Mouse (Mus musculus): ENCODE measurements around the gene Gm38431.
A peak's percentile ranks its signal among the peaks of the same experiment; 100 is the strongest.

The Gm38431 gene

DNA sequence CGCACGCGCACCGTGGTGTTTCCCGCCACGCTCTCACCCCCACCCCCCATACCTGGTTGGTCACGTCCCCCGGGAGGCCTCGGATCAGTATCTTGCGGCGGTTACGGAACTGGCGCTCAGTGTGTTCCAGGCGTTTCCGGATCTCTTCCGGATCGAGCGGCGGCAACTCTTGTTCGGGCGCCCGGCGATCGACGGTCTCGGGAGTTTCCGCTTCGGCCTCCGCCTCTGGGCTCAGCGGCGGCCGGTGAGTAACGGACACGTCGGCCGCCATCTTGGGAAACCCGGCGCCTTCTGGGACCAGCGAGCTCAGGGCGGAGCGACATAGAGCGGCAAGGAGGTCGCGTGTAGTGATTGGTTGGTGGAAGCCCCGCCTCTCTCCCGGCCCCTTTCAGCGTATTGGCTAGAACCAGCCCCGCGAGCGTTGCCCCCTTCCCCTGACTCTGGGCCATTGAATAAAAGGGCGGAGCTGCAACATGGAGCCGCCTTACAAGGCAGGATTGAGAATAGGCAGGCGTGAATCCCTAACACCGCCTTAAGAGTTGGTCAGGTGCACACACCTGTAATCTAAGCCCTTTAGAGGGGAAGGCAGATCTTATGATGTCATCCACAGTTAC, at the start of gene Gm38431, which contains the start of gene Raver1:
Gm38431 (minus strand) TSS at position 291 of the 614 bp plus-strand sequence.
Raver1 (minus strand) TSS at position 302 of the 614 bp plus-strand sequence.
- peak; percentile 97 for DNase-seq (ENCODE audit: extremely low read depth, low read depth)

DNA sequence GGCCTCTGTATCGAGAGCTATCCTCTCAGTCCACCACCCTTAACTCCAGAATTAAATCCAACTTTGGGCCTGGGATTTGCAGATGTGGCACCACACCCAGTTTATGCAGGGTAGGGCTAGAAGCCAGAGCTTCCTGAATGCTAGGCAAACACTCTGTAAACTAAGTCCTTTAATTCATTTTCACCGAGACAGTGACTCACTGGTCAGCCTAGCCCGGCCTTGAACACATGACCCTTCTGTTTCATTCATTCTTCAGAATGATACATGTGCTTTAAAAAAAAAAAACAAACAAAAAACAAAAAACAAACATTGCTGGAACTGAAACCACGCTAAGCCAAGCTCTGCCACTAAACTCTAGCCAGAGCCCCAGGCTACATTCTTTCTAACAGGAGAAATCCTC, 46.6 kb upstream of the Gm38431 start:
- DNase-seq (ENCODE audit: extremely low read depth, low read depth): no peak

DNA sequence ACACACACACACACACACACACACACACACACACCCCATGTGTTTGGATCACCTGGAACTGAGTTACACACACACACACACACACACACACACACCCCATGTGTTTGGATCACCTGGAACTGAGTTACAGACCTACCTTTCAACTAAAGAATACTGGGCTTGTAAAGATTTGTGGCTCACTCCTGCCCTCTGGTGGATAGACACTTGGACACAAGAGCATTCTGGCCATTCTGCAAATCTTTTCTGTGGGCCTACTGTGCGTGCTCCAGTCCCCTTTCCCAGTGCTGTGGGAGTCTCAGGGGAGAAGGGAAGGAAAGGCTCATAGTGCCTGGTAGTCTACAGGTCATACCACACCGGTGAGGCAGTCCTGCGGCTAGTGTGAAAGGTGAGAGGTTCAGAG, 45.4 kb upstream of the Gm38431 start:
- DNase-seq (ENCODE audit: extremely low read depth, low read depth): peak; percentile 52

DNA sequence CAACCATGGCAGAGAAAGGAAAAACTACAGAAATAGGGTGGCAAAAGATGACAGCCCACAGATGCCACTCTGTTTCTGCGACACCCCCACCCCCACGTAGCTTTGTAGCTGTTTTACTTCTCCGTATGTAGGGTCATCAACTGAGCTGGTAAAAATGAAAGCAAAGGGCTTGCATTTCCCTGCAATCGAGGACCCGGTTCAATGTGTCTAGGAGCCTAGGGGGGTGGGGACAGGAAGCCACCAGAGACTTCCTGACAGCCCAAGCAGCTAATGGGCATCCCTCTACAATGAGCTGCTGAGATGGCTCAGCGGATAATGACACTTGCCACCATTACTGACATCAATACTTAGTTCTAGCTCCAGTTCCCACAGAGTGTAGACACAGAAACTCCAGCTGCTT, 44.6 kb upstream of the Gm38431 start:
- DNase-seq (ENCODE audit: extremely low read depth, low read depth): no peak

DNA sequence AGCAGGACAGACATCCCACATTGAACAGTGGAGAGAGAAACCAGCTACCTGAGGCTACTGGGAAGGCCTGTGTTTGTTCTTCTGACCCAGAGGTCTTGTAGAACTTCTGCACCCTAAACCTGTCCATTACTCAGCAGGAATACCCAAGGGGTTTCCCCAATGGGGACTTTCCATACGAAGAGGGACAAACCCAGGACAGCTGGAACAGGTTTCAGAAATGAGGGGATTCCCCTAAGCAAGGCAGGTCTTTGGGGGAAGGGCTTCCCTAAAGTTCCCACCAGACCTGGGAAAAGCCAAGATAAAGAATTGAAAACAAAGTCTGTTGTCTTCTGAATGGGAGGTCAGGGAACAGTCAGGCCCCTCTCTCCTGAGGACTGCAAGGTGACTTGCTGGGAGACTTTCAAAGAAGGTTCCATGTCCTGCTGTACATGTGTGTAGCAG, 44.2 kb upstream of the Gm38431 start:
- no peak for DNase-seq (ENCODE audit: extremely low read depth, low read depth)

DNA sequence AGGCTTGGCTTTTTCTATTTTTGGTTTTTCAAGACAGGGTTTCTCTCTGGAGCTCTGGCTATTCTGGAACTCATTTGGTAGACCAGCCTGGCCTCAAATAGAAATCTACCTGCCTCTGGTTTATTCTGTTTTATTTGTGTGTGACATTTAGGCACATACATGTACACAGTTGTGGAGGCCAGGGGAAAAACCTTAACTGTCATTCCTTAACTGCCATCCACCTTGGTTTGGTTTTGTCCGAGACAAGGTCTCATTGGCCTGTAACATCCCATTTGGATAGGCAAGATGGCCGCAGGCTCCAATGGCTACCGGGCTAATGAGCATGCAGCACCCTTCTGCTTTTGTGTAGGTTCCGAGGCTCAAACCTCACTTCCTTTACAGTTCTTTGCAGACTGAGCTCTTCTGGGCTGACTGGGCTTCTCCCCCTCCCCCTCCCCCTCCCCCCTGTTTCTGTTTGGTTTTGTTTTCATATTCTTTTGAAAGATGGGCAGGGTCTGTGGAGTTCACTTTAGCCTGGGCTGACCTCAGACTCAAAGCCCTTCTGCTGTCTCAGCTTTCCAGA, 43.6 kb upstream of the Gm38431 start:
- no peak for DNase-seq (ENCODE audit: extremely low read depth, low read depth)

DNA sequence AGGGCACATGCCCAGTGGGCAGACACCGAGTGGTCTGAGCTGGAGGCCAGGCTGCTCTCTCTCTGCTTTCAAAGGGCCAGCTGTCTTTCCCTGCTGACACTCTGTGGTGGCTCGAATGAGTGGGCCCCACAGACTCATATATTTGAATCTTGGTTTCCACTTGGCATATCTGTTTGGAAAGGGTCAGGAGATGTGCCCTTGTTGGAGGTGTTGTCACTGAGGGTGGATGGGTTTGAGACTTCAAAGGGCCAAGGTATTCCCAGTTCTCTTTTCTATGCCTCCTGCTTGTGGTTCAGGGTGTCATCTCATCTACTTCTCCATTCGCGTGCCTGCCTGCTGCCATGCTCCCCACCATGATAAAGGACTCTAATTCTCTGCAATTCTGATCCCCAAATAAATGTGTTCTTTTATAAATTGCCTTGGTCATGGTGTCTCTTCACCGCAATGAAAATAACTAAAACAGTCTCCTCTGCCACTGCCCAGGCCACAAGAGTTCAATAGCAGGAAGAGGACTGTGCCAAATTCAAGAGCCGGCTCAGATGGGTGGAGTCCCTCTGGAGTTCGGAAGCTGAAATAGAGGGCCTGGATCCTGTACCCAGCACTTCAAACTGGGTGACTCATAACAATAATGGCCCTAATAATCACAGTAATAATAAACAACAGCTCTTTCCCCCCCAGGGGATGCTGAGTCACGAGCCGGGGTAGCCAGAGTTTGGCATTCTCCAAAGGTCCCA, 43.0 kb upstream of the Gm38431 start:
- DNase-seq (ENCODE audit: extremely low read depth, low read depth): peak; percentile 63

DNA sequence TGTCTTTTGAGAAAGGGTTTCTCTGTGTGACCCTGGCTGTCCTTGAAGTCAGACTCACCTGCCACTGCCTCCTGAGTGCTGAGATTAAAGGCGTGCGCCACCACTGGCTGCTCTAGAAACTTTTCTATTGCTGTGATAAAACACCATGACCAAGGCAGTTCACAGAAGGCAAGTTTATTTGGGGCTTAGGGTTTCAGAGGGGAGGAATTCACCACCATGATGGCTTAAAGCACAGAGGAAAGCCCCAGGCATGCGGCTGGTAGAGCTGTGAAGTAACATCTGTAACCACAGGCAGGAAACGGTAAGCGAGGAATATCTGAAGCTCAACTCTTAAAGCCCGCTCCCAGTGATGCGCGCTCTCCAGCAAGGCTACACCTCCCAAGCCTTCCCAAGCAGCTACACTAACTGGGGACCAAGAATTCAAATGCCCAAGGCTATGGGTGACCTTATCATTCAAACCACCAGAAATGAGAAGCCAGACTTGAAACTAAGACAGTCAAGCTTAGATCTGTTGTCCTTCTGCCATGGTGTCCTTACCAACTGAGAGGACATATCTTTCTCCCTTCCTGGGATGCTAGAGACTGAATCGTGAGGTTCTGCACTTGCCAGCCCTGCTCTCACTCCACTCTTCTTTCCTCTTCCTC, 41.4 kb upstream of the Gm38431 start:
- no peak for DNase-seq (ENCODE audit: extremely low read depth, low read depth)

DNA sequence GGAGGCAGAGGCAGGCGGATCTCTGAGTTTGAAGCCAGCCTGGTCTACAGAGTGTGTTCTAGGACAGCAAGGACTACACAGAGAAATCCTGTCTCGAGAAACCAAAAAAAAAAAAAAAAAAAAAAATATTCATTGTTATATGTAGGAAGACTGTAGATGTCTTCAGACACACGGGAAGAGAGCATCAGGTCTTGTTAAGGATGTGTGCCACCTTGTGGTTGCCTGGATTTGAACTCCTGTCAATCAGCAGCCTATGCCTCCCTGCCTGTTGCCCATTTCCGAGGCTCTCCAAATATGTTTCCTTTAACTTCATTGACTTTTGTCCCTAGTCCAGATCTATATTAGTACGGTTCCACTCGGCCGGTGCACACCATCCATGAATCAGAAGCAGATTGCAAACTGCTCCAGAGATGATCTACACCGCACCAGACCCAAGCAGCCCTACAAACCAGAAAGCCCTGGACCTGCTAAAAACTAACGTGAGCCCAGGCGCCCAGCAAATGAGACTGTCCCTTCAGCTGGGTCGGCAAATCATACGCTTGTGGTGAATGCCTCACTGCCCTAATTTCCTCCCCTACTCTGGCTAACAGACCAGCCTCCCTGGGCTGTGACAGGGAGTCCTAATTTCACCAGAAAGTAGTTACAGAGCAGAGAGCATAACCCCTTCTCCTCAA, 40.4 kb upstream of the Gm38431 start:
- DNase-seq (ENCODE audit: extremely low read depth, low read depth): no peak

DNA sequence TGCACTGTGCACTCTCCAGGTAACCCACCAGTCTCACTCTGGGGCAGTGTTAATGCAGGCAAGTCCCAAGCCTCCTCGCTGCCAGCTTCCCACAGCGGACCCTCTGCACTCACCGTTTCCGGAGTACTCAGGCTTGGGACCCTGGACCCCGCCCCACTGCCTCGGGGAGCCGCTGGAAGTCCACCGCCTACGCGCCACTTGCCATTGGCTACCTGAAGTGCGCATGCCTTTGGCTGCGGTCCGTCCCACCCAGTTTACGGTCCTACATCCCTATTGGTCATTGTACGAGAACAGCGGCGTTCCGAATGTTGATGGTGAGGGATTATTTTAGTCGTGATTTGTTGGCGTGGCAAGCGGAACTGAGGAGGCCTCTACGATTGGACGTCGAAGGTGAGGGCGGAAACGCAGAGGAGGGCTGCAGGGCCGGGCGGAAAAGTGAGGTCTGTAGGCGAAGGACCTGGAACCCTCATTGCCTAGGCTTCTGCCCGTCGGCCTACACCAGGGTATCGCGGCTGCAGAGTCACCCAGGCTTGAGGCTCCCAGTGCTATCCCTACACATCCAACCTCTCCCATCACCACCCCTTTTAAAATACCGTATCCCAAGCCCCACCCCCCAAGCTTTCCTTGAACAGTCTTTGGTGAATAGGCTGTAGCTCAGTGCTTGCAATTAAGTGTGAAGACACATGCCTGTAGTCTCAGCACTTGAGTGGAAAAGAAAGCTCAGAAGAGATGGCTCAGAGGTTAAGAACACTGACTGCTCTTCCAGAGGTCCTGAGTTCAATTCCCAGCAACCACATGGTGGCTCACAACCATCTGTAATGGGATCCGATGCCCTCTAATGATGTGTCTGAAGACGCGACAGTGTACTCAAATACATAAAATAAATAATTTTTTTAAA, 39.5 kb upstream of the Gm38431 start, which contains the start of gene Tyk2:
Tyk2 (minus strand) TSS at position 185 of the 898 bp plus-strand sequence.
- DNase-seq (ENCODE audit: extremely low read depth, low read depth): peak; percentile 100

DNA sequence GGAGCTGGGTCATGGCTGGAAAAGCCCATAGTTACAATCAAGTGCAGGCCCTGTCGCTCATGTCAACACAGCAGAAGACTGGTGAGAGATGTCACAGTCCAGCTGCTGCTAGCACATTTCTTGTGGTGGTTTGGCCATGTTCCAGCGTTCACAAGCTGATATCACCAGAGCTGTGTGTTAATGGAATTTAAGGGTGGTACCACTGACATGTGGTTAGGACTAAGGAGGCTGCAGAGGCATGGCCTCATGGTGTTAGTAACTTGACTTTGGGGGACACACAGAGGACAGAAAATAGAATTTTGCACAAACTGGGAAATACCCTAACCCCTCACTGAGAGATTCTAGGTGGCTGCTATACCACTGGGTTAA, 34.4 kb upstream of the Gm38431 start:
- peak; percentile 96 for DNase-seq (ENCODE audit: extremely low read depth, low read depth)

DNA sequence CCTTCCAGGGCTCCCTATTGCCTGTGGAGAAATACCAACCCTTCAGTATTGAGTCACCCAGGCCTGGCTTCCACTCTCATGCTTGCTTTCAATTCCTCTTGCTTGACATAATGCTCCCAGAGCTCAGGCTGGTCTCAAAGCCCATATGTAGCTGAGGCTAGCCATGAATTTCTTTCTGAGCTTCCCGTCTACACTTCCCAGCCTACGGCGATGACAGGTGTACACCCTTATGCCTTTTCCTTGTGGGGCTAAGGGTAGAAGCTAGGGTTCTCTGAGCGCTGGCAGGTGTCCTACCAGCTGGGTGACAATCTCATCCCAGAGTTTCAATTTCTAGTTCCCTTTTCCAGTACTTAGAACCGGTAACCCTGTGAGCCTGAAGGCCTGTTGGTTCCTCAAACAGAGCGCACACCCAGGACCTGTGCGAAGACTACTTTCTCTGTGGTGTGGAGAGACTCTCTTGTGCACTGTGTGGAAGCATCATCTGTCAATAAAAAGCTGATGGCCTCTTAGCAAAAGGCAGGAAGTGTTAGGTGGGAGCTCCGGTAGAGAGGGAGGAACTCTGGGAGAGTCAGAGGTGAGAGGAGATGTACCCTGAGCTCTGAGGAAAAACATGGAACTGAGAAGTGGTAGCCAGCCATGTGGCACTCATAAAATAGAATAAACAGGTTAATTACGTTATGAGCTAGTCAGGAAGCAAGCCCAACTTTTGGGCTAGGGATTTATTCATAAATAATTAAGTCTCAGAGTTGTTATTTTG, 33.9 kb upstream of the Gm38431 start:
- DNase-seq (ENCODE audit: extremely low read depth, low read depth): peak; percentile 80

DNA sequence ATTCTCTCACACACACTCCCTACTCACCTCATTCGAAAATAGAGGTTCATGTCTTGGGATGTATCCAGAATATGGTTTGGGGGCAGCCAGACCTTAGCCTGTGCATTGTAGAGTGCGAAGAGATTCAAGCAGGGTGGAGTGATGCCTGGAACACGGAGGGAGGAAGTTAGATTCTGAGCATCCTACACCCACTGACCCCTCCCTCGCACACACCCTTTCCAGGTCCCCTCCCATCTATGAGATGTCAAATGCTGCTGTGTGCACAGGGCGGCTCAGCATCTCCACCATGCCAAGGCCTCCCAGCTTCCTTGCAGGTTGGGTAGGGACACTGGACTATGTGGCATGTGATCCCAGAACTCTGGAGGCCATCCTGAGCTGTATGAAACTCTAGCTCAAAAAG, 33.0 kb upstream of the Gm38431 start:
- DNase-seq (ENCODE audit: extremely low read depth, low read depth): no peak

DNA sequence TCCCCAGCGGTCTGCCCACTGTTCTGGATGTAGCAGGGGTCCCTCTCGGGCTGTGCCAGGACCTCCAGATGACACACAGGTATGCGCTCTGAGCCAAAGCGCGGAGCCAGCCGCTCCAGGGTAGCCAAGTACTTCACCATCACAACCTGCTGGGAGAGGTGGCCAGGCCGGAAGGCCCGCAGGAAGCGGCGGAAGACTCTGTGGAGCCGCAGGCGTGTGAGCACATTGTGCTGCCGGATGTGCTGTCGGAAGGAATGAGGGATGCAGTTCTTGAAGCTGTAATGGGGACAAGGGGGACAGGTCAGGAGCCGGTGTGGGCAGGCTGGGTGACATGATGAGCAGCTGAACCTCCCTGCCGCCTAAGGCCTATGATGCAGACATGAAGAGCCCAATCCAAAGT, 29.7 kb upstream of the Gm38431 start:
- no peak for DNase-seq (ENCODE audit: extremely low read depth, low read depth)

DNA sequence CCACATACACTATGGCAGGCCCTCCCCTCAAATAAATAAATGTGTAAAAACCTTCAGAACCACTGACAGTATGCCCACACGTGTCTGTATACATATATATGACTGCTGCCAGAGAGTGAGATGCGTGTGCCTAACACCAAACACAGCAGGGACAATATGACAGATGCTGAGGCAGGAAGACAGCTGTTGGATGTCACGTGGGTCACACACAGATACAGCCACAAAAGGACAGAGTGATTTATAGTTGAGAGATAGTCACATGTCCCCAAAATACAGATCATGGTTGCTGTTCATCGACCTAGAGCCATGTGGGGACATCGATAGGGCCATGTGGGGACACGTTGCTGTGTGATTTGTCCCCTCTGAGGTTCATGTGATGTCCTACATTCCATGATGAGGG, 25.3 kb upstream of the Gm38431 start:
- DNase-seq (ENCODE audit: extremely low read depth, low read depth): no peak

DNA sequence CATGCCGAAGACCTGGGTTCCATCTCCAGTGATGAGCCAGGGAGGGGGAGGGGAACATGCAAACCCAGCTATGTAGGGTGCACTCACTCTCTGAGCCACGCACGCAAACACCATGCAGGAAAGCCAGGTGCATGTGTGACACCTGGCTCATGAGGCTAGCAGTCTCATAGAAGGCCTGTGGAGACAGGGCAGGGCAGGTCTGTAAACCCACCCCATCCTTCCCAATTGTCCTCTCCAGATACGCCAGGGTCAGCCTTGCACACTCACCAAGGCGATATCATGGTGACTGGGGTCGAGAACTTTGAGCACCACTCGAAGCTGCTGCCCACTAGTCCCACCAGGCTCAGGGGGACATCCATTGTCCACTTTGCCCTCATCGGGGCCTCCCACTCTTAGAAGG, 23.3 kb upstream of the Gm38431 start:
- DNase-seq (ENCODE audit: extremely low read depth, low read depth): no peak

DNA sequence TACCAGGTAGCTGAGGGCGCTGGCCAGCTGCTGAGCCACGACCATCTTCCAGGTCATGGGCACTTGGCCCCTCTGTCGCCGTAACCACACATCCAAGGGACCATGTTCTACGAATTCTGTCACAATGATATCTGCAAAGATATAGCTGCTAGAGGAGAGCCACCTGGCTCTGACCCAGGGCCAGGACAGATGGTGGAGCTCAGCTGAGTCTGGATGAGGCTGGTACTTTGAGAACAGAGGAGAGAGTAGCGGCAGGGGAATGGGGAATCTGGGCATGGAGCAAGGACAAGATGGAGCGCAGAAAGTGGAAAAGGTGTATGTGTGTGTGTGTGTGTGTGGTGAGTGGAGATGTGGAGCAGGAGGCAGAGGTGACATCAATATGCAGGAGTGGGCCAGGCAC, 22.4 kb upstream of the Gm38431 start:
- DNase-seq (ENCODE audit: extremely low read depth, low read depth): no peak

DNA sequence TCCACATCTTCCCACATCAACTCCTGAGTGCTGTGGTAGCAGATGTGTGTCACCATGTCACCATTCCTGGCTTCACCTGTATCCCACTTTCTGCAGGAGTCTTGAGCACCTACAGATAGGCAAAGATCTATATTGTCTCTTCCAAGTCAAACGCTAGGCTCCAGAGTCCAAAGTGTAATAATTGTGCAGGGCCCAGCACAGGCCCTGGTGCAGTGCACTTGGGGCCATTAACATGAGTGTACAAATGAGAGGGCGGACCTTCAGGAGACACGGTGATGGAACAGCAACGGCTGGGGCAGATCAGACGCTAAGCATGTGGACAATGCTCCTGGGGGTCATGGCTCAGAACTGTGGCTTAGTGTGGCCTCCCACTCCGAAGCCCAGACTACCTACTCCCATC, 22.0 kb upstream of the Gm38431 start:
- DNase-seq (ENCODE audit: extremely low read depth, low read depth): no peak

DNA sequence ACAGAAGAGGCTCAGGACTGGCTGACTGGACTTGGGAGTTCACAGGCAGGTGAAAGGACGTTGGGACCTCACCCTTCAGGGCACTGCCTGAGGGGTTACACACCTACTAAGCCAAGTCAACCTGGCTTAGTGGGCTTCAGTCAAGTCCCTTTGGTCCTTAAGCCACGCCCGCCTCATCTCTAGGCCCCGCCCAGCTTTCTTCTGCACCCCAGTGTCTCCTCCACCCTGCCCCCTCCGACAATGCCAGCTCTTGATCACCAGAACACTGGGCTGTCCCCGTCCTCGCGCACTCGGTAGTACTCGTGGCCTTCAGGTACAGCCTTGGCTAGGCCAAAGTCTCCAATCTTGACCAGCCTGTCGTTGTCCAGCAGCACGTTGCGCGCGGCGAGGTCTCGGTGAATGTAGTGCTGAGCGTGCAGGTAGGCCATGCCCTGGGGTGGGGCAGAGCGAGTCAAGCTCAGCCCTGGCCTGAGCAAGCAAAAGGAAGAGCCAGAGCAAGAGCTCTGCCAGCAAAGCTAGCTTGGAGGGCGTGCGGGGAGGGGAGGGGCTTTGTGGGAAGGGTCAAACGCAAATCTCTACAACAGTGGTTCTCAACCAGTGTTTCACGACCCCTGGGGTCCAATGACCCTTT, 15.9 kb upstream of the Gm38431 start:
- DNase-seq (ENCODE audit: extremely low read depth, low read depth): no peak
